Mouse (Mus musculus) C2C12 (cell line): Measurements from ENCODE around the gene Chn2. TPM values are rescaled to one million over a fixed set of nuclear protein-coding genes. Genes with fewer than 3 reads are reported as not detected.
A peak's percentile ranks its signal among the peaks of the same experiment; 100 is the strongest.

Experiments
- H3K27me3 ChIP-seq: one replicate; pipeline ENCODE4 v1.6.1; 2011; ENCODE audit not compliant: control insufficient read depth, insufficient read depth, insufficient read length
- H3K36me3 ChIP-seq: one replicate; pipeline ENCODE4 v1.6.1; 2011; ENCODE audit not compliant: control insufficient read depth, insufficient read depth
- H3K4me3 ChIP-seq: one replicate; pipeline ENCODE4 v1.5.1; 2011; ENCODE audit warnings: mild to moderate bottlenecking, control low read depth; ENCODE audit not compliant: poor library complexity, insufficient read depth, severe bottlenecking
- H3K79me2 ChIP-seq: one replicate; pipeline ENCODE4 v1.6.1; 2011; ENCODE audit not compliant: control insufficient read depth, insufficient read depth
- H3K79me3 ChIP-seq: one replicate; pipeline ENCODE4 v1.6.1; 2011; ENCODE audit warnings: low read depth, control low read depth
- H3ac ChIP-seq: one replicate; pipeline ENCODE3; 2011; ENCODE audit warnings: low read depth; ENCODE audit not compliant: control insufficient read depth, insufficient read length
- CEBPB ChIP-seq: IDR thresholded peaks from one replicate; pipeline ENCODE4 v1.6.1; 2011; ENCODE audit warnings: low read depth, mild to moderate bottlenecking, control low read depth, moderate library complexity
- CTCF ChIP-seq: IDR thresholded peaks from one replicate; pipeline ENCODE4 v1.5.1; 2011; ENCODE audit not compliant: control insufficient read depth, insufficient read depth, insufficient read length
- FOSL1 ChIP-seq: IDR thresholded peaks from one replicate; pipeline ENCODE4 v1.8.0; 2011; ENCODE audit warnings: mild to moderate bottlenecking, low read length; ENCODE audit not compliant: poor library complexity, insufficient read depth, severe bottlenecking
- MAX ChIP-seq: IDR thresholded peaks from one replicate; pipeline ENCODE4 v1.6.1; 2011; ENCODE audit warnings: mild to moderate bottlenecking, control low read depth
- MYOD1 ChIP-seq: IDR thresholded peaks from one replicate; pipeline ENCODE4 v1.6.1; 2011; ENCODE audit warnings: low read depth; ENCODE audit not compliant: control insufficient read depth, insufficient read length
- MYOG ChIP-seq: IDR thresholded peaks from one replicate; pipeline ENCODE4 v1.6.1; 2011; ENCODE audit not compliant: control insufficient read depth, insufficient read length; ENCODE audit errors: extremely low read depth
- USF1 ChIP-seq: IDR thresholded peaks from one replicate; pipeline ENCODE4 v1.6.1; 2011; ENCODE audit warnings: low read depth, mild to moderate bottlenecking, control low read depth, moderate library complexity
- polyA plus RNA-seq: library from polyadenylated mRNA; unstranded; fragments of >200 nt; fragmentation: generic; extraction: Trizol; gene quantifications from one replicate; pipeline ENCODE4 v1.2.1, GENCODE M21; 2012; ENCODE audit warnings: missing spikeins

The Chn2 gene
- polyA plus RNA-seq, 1 experiment, result 6.4 TPM

GRCm38 (mm10) chr6:54251401-54252191 lies 212.2 kb downstream of the Chn2 start:
- Histone ChIP-seq H3K4me3 (no peak overlapping the region), H3K27me3 (no peaks in the 10 kb centered on the region), H3K36me3 (no peaks in the 10 kb centered on the region), H3K79me3 (no peaks in the 10 kb centered on the region), H3ac (no peak overlapping the region), H3K79me2 (no peaks in the 10 kb centered on the region)
- TF ChIP-seq MAX, result no peak
- TF ChIP-seq CEBPB, result no peak
- no peak for TF ChIP-seq MYOD1
- TF ChIP-seq USF1, result no peak

GRCm38 (mm10) chr6:54253206-54253605 lies 213.9 kb downstream of the Chn2 start:
- Histone ChIP-seq H3K4me3 (no peak overlapping the region), H3K36me3 (no peaks in the 10 kb centered on the region), H3K27me3 (no peaks in the 10 kb centered on the region), H3ac (no peak overlapping the region), H3K79me2 (no peaks in the 10 kb centered on the region), H3K79me3 (no peaks in the 10 kb centered on the region)
- TF ChIP-seq CTCF (peak; percentile 33), FOSL1 (no peak)

- Histone ChIP-seq H3K4me3 (no peak overlapping the region), H3K79me3 (no peaks in the 10 kb centered on the region), H3ac (no peak overlapping the region), H3K79me2 (no peaks in the 10 kb centered on the region), H3K27me3 (no peaks in the 10 kb centered on the region), H3K36me3 (no peaks in the 10 kb centered on the region)
- TF ChIP-seq USF1, result peak; percentile 33
- TF ChIP-seq MAX, result no peak
Observed at GRCm38 (mm10) chr6:54253881-54254280, 214.5 kb downstream of the Chn2 start.

GRCm38 (mm10) chr6:54254759-54255158 lies 215.4 kb downstream of the Chn2 start:
- TF ChIP-seq CTCF (peak; percentile 41), FOSL1 (no peak)
- Histone ChIP-seq H3K79me3 (no peaks in the 10 kb centered on the region), H3K27me3 (no peaks in the 10 kb centered on the region), H3K36me3 (no peaks in the 10 kb centered on the region), H3K4me3 (no peak overlapping the region), H3K79me2 (no peaks in the 10 kb centered on the region), H3ac (no peak overlapping the region)

GRCm38 (mm10) chr6:54255321-54255720 lies 216.0 kb downstream of the Chn2 start:
- no peaks in the 10 kb centered on the region for H3K79me3 ChIP-seq
- TF ChIP-seq MAX, result no peak
- TF ChIP-seq MYOD1, result no peak
- no peak for TF ChIP-seq CEBPB
- no peak for TF ChIP-seq USF1
- TF ChIP-seq MYOG, result no peak
- no peak for TF ChIP-seq CTCF
- no peak for TF ChIP-seq FOSL1
- no peaks in the 10 kb centered on the region for H3K79me2 ChIP-seq

GRCm38 (mm10) chr6:54256397-54256796 lies 217.0 kb downstream of the Chn2 start:
- H3ac ChIP-seq, result no peak overlapping the region
- no peak for TF ChIP-seq CEBPB
- no peak for TF ChIP-seq MYOG
- TF ChIP-seq FOSL1, result no peak
- TF ChIP-seq MYOD1, result no peak
- TF ChIP-seq MAX, result no peak
- TF ChIP-seq CTCF, result no peak
- TF ChIP-seq USF1, result no peak
- H3K79me3 ChIP-seq, result no peaks in the 10 kb centered on the region
- H3K27me3 ChIP-seq, result no peaks in the 10 kb centered on the region
- no peak overlapping the region for H3K4me3 ChIP-seq
- no peaks in the 10 kb centered on the region for H3K36me3 ChIP-seq
- H3K79me2 ChIP-seq, result no peaks in the 10 kb centered on the region

More at GRCm38 (mm10) chr6:54255321-54255720, 216.0 kb downstream of the Chn2 start:
- Histone ChIP-seq H3K4me3 (no peak overlapping the region), H3K36me3 (no peaks in the 10 kb centered on the region), H3ac (no peak overlapping the region), H3K27me3 (no peaks in the 10 kb centered on the region)
